Mouse (Mus musculus): ENCODE results near the gene Naa40. TPM values are rescaled to one million over a fixed set of nuclear protein-coding genes. Genes with fewer than 3 reads are reported as not detected.

The Naa40 gene
- polyA plus RNA-seq (2021; fragmentation: Nextera tagmentation), result 8.5 and 9.4 TPM in 2 replicates
- long read RNA-seq, experiment 1, transcript Naa40-201 (8 exons, 3,231 nt), result major isoform, 13 of 17 reads
- long read RNA-seq, experiment 1, partial matches to known transcripts, result 0 of 17 reads
- long read RNA-seq, experiment 1, other reads (novel, unspliced or antisense), result 3 of 17 reads
- long read RNA-seq, experiment 2, full-length matches to known transcripts, result 51 of 58 reads
- long read RNA-seq, experiment 2, partial matches to known transcripts, result 3 of 58 reads
- long read RNA-seq, experiment 2, other reads (novel, unspliced or antisense), result 4 of 58 reads

DNA sequence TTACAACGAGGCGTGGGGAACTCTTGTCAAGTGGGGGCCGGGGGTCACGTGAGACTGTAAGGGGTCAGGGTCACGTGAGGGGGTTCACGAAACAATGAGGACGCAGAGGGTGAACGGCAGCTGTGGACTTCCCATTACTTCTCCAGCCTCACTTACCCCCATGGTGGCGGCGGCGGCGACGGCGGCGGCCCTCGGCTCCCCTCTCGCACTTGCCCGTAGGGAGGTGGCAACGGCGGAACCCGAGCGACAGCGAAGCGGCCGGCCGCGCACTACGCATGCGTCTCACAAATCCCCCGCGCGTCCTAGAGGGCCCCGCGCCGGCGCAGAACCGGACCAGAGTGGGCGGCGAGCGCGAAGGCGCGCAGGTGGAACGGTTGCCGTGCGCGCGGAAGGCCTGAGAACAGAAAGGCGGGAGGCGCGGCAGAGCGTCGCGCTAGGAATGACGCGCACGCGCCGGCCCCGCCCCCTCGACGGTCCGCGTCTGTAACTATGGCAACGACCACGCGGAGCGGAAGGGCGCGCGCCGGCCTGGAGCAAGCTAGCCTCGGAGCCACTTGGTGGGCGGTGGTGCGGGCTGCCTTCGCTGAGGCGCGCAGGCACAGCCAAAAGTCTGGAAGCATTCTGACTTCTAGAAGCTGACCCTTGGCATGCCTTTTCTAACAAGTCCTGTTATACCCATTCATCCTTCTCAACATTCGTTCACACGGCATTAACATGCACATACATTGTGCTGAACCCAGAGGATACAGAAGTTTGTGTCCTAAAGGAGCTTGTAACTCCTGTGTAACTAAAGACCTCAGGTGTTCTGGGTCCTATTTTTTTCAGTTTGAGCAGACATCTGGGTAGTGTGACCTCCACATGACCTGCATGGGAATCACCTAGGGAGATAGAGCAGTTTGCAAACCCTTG is at the start of gene Naa40:
Gene Naa40, minus strand, starts transcription at position 402 of the 909 bp plus-strand sequence.

DNA sequence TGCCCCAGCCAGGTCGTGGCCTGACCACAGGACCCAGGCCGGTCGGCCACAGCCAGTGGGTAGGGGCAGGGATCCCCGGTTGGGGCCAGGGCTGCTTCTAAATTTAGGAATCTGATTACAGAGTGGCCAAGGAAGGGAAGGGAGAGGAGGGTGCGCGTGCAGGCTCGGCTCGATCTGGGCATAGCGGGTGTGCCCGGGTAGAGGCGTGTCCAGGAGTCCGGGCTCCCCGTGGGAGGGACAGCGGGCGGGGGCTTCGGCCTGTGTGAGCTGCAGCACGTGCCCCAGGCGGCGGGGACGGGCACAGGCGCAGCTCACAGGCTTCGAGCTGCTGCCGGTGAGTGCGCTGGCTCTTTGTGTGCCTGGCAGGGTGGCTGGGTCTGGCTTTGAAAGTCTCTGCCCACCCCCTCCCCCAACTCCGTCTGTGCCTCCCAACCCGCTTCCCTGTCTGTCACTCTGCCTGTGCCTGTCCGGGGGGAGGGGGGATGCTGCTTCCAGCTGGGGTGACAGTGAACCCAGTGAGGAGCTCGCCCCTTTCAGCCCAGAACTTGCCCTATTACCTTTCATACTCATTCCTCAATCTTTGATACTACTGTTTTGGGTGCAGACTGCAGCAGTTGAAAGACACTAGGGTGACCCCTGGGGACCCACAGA is 26.2 kb upstream of the Naa40 start, which contains the start of gene Rcor2:
Gene Rcor2, plus strand, starts transcription at position 235 of the 651 bp plus-strand sequence.

DNA sequence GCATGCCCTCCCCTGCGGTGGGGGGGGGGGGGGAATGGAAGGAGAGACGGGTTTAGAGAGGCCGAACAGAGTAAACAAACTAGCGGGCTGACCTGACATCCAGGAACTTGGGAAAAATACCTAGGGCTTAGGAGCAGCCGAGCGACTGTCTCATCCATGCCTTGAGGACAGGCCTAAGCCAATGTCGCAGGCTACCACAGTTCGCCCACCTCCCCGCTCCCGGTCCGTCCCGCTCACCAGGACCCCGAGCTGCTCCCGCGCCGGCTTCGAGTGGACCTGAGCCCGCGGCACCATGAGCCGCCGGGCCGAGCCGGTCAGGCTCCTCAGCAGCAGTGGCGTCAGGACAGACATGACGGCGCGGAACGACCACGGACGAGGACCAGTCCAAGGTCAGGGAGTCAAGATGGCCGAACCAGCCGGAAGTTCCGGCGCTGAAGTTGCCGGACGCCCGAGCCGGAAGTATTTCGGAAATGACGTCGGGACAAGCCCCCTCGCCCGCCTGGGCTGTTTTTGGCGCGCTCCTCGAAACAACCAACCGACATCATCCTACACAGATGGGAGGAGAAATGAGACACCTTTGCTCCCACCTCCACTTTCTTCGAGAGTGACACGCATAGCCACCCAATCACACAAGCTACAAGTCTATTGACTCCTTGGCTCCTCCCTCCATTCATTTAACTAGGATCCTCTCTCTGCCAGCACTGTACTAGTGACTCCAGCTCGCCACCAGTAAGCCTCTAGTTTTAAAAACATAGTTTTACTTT is 23.6 kb downstream of the Naa40 start, which contains the start of gene Cox8a:
Gene Cox8a, minus strand, starts transcription at position 455 of the 764 bp plus-strand sequence.

DNA sequence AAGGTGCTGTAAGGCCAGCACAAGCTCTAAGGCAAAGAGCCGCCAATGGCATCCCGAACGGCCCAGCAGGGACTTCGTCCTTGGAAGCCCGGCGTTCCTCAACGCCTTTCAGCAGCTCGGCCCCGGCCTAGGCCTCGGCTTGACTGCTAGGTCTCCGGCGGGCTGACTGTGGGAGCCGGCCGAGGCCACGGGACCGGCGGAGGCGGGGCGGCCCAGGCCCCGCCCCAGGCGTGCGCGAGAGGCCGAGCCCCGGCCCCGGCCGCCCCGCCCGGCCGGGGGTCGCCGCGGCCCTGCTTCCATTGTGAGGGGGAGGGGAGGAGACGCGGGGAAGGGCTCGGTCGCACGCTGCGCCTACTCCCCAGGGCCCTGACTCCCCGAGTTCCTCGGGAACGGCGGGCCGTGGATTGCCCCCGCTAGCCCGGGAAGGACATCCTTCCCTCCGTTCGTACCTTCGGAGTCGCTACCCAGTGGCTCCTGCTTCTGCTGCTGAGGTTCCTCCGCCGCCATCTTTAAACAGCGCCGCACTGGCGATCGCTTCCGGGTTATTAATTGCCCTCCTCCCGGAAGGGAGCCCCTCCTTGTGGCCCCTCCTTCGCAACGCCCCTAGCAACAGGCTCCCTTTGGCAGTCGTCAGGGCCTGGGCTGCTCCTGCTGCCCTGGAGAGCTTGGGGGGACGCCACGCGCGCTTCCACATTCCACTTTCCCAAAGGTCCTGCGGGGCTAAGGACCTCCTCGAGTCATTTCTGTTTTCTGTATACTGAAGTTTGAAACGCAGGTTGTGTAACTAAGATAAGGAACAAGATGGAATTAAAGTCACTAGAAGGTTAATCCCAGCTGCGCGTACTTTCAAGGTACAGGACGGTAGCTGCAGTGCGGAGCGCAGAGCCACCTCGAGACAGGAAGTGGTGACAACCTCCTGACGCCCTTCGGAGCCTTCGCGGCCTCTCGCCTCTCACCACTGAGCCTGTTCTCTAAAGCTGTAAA is 34.9 kb downstream of the Naa40 start, which contains the start of gene Otub1:
Gene Otub1, minus strand, starts transcription at position 564 of the 984 bp plus-strand sequence.

Other genes starting within 250 kb of the Naa40 start
- 27.6 and 28.0 TPM in 2 replicates for gene Dnajc4, start 248.6 kb downstream of the Naa40 start, polyA plus RNA-seq (2021; fragmentation: Nextera tagmentation)
- 17.2 and 17.7 TPM in 2 replicates for gene Nudt22, start 245.1 kb downstream of the Naa40 start, polyA plus RNA-seq (2021; fragmentation: Nextera tagmentation)
- gene Trpt1, start 245.1 kb downstream of the Naa40 start, polyA plus RNA-seq (2021; fragmentation: Nextera tagmentation), result 18.7 and 22.7 TPM in 2 replicates
- gene Fermt3, start 221.7 kb downstream of the Naa40 start, polyA plus RNA-seq (2021; fragmentation: Nextera tagmentation), result 3.8 and 4.5 TPM in 2 replicates
- 119 and 128 TPM in 2 replicates for gene Stip1, start 201.2 kb downstream of the Naa40 start, polyA plus RNA-seq (2021; fragmentation: Nextera tagmentation)
- gene Macrod1, start 184.4 kb downstream of the Naa40 start, polyA plus RNA-seq (2021; fragmentation: Nextera tagmentation), result 3.4 and 3.9 TPM in 2 replicates
- 2.2 and 2.6 TPM in 2 replicates for gene Flrt1, start 135.5 kb downstream of the Naa40 start, polyA plus RNA-seq (2021; fragmentation: Nextera tagmentation)
- gene Otub1, start 34.9 kb downstream of the Naa40 start, polyA plus RNA-seq (2021; fragmentation: Nextera tagmentation), result 740 and 803 TPM in 2 replicates
- 7,358 and 7,691 TPM in 2 replicates for gene Cox8a, start 23.6 kb downstream of the Naa40 start, polyA plus RNA-seq (2021; fragmentation: Nextera tagmentation)
- gene Rcor2, start 26.1 kb upstream of the Naa40 start, polyA plus RNA-seq (2021; fragmentation: Nextera tagmentation), result 0.74 and 0.99 TPM in 2 replicates
- gene Mark2, start 100.7 kb upstream of the Naa40 start, polyA plus RNA-seq (2021; fragmentation: Nextera tagmentation), result 21.9 and 29.5 TPM in 2 replicates
- gene Spindoc, start 141.8 kb upstream of the Naa40 start, polyA plus RNA-seq (2021; fragmentation: Nextera tagmentation), result 3.1 and 3.8 TPM in 2 replicates
- gene 2700081O15Rik, start 176.4 kb upstream of the Naa40 start, polyA plus RNA-seq (2021; fragmentation: Nextera tagmentation), result 1.7 and 1.8 TPM in 2 replicates
- gene Rtn3, start 242.1 kb upstream of the Naa40 start, polyA plus RNA-seq (2021; fragmentation: Nextera tagmentation), result 575 and 621 TPM in 2 replicates